Mouse (Mus musculus) myocyte (in vitro differentiated cells): ENCODE data around the gene Npas1.

Experiments
- CEBPB ChIP-seq: IDR thresholded peaks from 2 replicates; pipeline ENCODE4 v1.6.1; 2011; ENCODE audit warnings: mild to moderate bottlenecking, moderate library complexity; ENCODE audit not compliant: poor library complexity, insufficient read depth, severe bottlenecking
- E2F4 ChIP-seq: IDR thresholded peaks from one replicate; pipeline ENCODE4 v1.6.1; 2011; ENCODE audit warnings: mild to moderate bottlenecking, control low read depth, moderate library complexity; ENCODE audit not compliant: insufficient read depth
- MAX ChIP-seq: IDR thresholded peaks from one replicate; pipeline ENCODE4 v1.6.1; 2011; ENCODE audit warnings: low read depth, mild to moderate bottlenecking, control low read depth
- POLR2A ChIP-seq: IDR thresholded peaks from one replicate; pipeline ENCODE4 v1.6.1; 2011; ENCODE audit warnings: low read depth, mild to moderate bottlenecking, control low read depth, moderate library complexity; ENCODE audit not compliant: insufficient read length
- TCF3 ChIP-seq: IDR thresholded peaks from one replicate; pipeline ENCODE4 v1.6.1; 2011; ENCODE audit warnings: low read depth, control low read depth; ENCODE audit not compliant: insufficient read length

DNA sequence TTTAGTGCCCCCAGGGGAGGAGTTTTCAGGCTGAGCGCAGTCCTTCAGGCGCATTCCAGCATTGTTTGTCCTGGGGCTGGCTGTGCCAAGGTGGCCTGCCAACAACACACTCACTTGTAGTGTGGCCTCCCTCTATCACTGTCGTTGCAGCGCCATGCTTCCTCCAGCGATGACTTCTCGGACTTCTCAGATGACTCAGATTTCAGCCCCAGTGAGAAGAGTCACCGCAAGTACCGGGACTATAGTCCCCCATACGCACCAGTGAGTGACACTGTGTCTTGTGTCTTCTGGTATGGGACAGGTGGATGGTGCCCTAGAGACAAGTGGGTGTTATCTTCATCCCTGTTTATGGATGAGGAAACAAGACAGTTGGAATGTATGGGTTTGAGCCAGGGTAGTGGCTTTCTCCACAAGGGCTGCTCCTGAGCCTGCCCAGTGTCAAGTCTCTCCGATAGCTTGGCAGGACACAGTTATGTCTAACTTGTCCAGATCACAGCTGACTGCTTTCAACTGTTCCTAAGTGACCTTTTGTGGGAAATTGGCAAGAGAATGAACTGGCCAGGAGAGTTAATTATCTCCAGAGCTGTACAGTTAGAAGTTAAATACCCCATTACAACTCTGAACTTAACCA, 60.3 kb downstream of the Npas1 start:
- no peak for TF ChIP-seq POLR2A
- TF ChIP-seq CEBPB: no peak
- no peak for TF ChIP-seq E2F4
- TF ChIP-seq MAX: no peak
- no peak for TF ChIP-seq TCF3
